In the genomic region with DNA sequence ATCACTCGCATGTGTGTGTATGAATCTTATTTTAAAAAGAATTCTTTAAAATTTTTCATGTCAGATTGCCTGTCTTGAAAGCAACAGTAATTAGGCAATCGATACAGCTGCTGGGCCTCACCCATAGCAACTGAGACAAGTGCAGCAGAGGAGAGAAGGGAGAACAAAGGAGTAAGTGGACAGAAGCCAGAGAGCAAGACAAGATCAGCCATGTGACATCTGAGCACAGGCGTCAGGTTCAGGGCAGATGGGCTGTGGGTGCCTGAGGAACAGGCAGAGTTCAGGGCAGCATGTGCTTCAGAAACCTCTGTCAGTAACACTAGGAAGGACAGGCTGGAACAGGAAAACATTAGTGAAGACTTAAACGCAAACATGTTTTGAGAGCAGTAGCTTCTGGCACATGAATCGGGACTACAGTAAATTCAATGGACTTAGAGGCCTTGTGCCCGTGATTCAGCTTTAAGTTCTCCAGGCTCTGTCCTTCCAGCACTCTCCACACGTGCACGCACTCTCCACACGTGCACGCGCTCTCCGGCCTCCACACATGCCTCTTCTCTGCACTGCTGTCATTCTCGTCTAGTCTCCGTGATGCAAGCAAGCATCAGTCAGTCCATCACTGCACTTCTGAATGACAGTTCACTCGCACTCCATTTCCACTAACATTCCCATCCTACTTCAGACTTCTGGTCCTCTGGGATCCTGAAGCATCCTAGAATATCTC, we compare ENCODE assay signal across 22 mouse cellular contexts. TPM values are rescaled to one million over a fixed set of nuclear protein-coding genes. Genes with fewer than 3 reads are reported as not detected.
DNase-seq lines count a peak whose midpoint lies in the region; ATAC-seq lines count a peak whose summit lies in the region.
"Had no signal": no experiment of that assay in that cellular context is flagged by ENCODE, and none has a peak within 500 bp of the region (broad histone marks: within the 10 kb centered on the region; RNA-seq: fewer than 3 reads in every experiment).

No protein-coding gene starts in this region.

- no peaks in the 10 kb centered on the region for H3K27me3 ChIP-seq in hindbrain, embryonic 10.5 days (ENCODE audit: insufficient read depth, poor library complexity, severe bottlenecking)
- H3K27me3 ChIP-seq in hindbrain, embryonic 14.5 days (ENCODE audit: control insufficient read depth, insufficient read depth, low read length), result no peaks in the 10 kb centered on the region
- no peaks in the 10 kb centered on the region for H3K27me3 ChIP-seq in neural tube, embryonic 14.5 days (ENCODE audit: control insufficient read depth, insufficient read depth, low read length)
- no peaks in the 10 kb centered on the region for H3K27me3 ChIP-seq in hindbrain, embryonic 11.5 days (ENCODE audit: control insufficient read depth, insufficient read depth, low read length)
- H3K27me3 ChIP-seq: forebrain, embryonic 12.5 days; heart, embryonic 15.5 days; midbrain, embryonic 15.5 days had no signal

- H3K9me3 ChIP-seq in hindbrain, embryonic 10.5 days, result peaks cover 4% of the 10 kb centered on the region; the same call in 1 of the 2 replicates
- no peaks in the 10 kb centered on the region for H3K9me3 ChIP-seq in hindbrain, embryonic 14.5 days (ENCODE audit: control insufficient read depth, low read length)
- no peaks in the 10 kb centered on the region for H3K9me3 ChIP-seq in neural tube, embryonic 14.5 days (ENCODE audit: control insufficient read depth, low read length)
- H3K9me3 ChIP-seq in hindbrain, embryonic 11.5 days (ENCODE audit: control insufficient read depth, low read length), result no peaks in the 10 kb centered on the region
- H3K9me3 ChIP-seq: heart, embryonic 15.5 days; midbrain, embryonic 15.5 days had no signal

- H3K27ac ChIP-seq in hindbrain, embryonic 10.5 days, result peak overlapping the region; percentile 57; the same call in 1 of the 2 replicates
- H3K27ac ChIP-seq in hindbrain, embryonic 14.5 days, result no peak overlapping the region
- H3K27ac ChIP-seq in neural tube, embryonic 14.5 days (ENCODE audit: low read depth, low read length), result no peak overlapping the region
- H3K27ac ChIP-seq in hindbrain, embryonic 11.5 days (ENCODE audit: low read depth, low read length), result no peak overlapping the region
- H3K27ac ChIP-seq: forebrain, embryonic 12.5 days; heart, embryonic 15.5 days; kidney, postnatal 0 days; left cerebral cortex, adult 2 months; midbrain, embryonic 15.5 days had no signal

- peaks cover 72% of the 10 kb centered on the region for H3K36me3 ChIP-seq in hindbrain, embryonic 10.5 days
- peaks cover 46% of the 10 kb centered on the region for H3K36me3 ChIP-seq in hindbrain, embryonic 14.5 days (replicated peaks; ENCODE audit: control insufficient read depth, insufficient read depth)
- H3K36me3 ChIP-seq in neural tube, embryonic 14.5 days (ENCODE audit: control insufficient read depth, insufficient read depth, low read length), result peaks cover 17% of the 10 kb centered on the region
- H3K36me3 ChIP-seq in hindbrain, embryonic 11.5 days (ENCODE audit: control insufficient read depth, insufficient read depth, low read length), result no peaks in the 10 kb centered on the region
- H3K36me3 ChIP-seq: heart, embryonic 15.5 days had no signal

- 87% methylated on average over 15 of the region's 15 CpGs for WGBS in hindbrain, embryonic 10.5 days
- 80% methylated on average over 15 of the region's 15 CpGs for WGBS in hindbrain, embryonic 14.5 days
- 84% methylated on average over 15 of the region's 15 CpGs for WGBS in neural tube, embryonic 14.5 days
- WGBS in hindbrain, embryonic 11.5 days, result 85% methylated on average over 15 of the region's 15 CpGs

- no peak overlapping the region for H3K9ac ChIP-seq in hindbrain, embryonic 14.5 days
- no peak overlapping the region for H3K9ac ChIP-seq in neural tube, embryonic 14.5 days (replicated peaks; ENCODE audit: low read depth, low read length)
- no peak overlapping the region for H3K9ac ChIP-seq in hindbrain, embryonic 11.5 days (ENCODE audit: low read depth, low read length)
- H3K9ac ChIP-seq: forebrain, embryonic 12.5 days; heart, embryonic 15.5 days; midbrain, embryonic 15.5 days had no signal

- H3K4me2 ChIP-seq in hindbrain, embryonic 14.5 days (replicated peaks), result no peak overlapping the region
- no peak overlapping the region for H3K4me2 ChIP-seq in neural tube, embryonic 14.5 days (ENCODE audit: low read depth, low read length)
- no peak overlapping the region for H3K4me2 ChIP-seq in hindbrain, embryonic 11.5 days (replicated peaks; ENCODE audit: low read depth, low read length)
- H3K4me2 ChIP-seq: forebrain, embryonic 12.5 days; heart, embryonic 15.5 days; midbrain, embryonic 15.5 days had no signal

- ATAC-seq in hindbrain, embryonic 14.5 days (ENCODE audit: low FRiP score), result no peak
- peak; percentile 49; the same call in 1 of the 2 replicates for ATAC-seq in neural tube, embryonic 14.5 days (ENCODE audit: low read depth)
- ATAC-seq in hindbrain, embryonic 11.5 days (ENCODE audit: low FRiP score), result peak; percentile 59; the same call in 1 of the 2 replicates
- ATAC-seq: lung, postnatal 0 days; midbrain, embryonic 15.5 days had no signal

- H3K4me1 ChIP-seq in hindbrain, embryonic 10.5 days (replicated peaks), result no peaks in the 10 kb centered on the region
- H3K4me1 ChIP-seq in hindbrain, embryonic 14.5 days (replicated peaks; ENCODE audit: control insufficient read depth, insufficient read depth, low read length), result no peaks in the 10 kb centered on the region
- no peaks in the 10 kb centered on the region for H3K4me1 ChIP-seq in neural tube, embryonic 14.5 days (ENCODE audit: control insufficient read depth, insufficient read depth, low read length)
- no peaks in the 10 kb centered on the region for H3K4me1 ChIP-seq in hindbrain, embryonic 11.5 days (replicated peaks; ENCODE audit: control insufficient read depth, insufficient read depth, low read length)
- H3K4me1 ChIP-seq: forebrain, embryonic 12.5 days; midbrain, embryonic 15.5 days had no signal

- peak; percentile 15 for DNase-seq in hindbrain, embryonic 10.5 days (ENCODE audit: low spot score)
- no peak for DNase-seq in hindbrain, embryonic 14.5 days (ENCODE audit: low spot score)
- DNase-seq in neural tube, embryonic 10.5 days (ENCODE audit: extremely low spot score, low spot score), result no peak
- DNase-seq in hindbrain, embryonic 11.5 days (ENCODE audit: low spot score), result no peak
- no peak for DNase-seq in right cerebral cortex, postnatal 36 days (ENCODE audit: low spot score in 2 of 2)
- no peak for DNase-seq in urinary bladder, adult 2 months (ENCODE audit: low spot score)
- DNase-seq: adrenal gland, adult 2 months; cerebellum, postnatal 10 days; gastrocnemius, postnatal 10 days; heart, adult 18-20 months; kidney, adult 18-20 months; left cerebral cortex, postnatal 4 days; liver; right cerebral cortex, postnatal 14 days; thymus, adult 2 months had no signal

- H3K4me3 ChIP-seq in hindbrain, embryonic 10.5 days, result no peak overlapping the region
- no peak overlapping the region for H3K4me3 ChIP-seq in hindbrain, embryonic 14.5 days (replicated peaks; ENCODE audit: low read length)
- H3K4me3 ChIP-seq in neural tube, embryonic 14.5 days (ENCODE audit: low read depth, low read length), result no peak overlapping the region
- H3K4me3 ChIP-seq in hindbrain, embryonic 11.5 days (ENCODE audit: low read depth, low read length), result no peak overlapping the region
- H3K4me3 ChIP-seq: forebrain, embryonic 12.5 days; heart, embryonic 15.5 days; left cerebral cortex, adult 2 months; midbrain, embryonic 15.5 days had no signal

RNA-seq across cellular contexts. Expression of gene C2cd5, which starts 52.2 kb away (rescaled TPM):
- 35.3 and 37.4 TPM in 2 replicates for polyA plus RNA-seq in hindbrain, embryonic 10.5 days (2016; fragmentation: Nextera tagmentation; extraction: Ambion mirVana)
- 36.5 and 40.7 TPM in 2 replicates for polyA plus RNA-seq in hindbrain, embryonic 14.5 days (2014; fragmentation: Nextera tagmentation; extraction: Ambion mirVana)
- polyA plus RNA-seq in neural tube, embryonic 14.5 days (2014; fragmentation: Nextera tagmentation; extraction: Ambion mirVana), result 59.8 and 60.7 TPM in 2 replicates
- 33.1 and 35.5 TPM in 2 replicates for polyA plus RNA-seq in hindbrain, embryonic 11.5 days (2014; fragmentation: Nextera tagmentation; extraction: Ambion mirVana)
- 26.2 and 28.0 TPM in 2 replicates for polyA plus RNA-seq in urinary bladder, adult 2 months (2012; rRNA removed)
